Mouse (Mus musculus) heart, embryonic 10.5 days (tissue): ENCODE measurements around the gene Gm28048. TPM values are rescaled to one million over a fixed set of nuclear protein-coding genes. Genes with fewer than 3 reads are reported as not detected.

Experiments
- DNase-seq: peaks from one replicate; pipeline ENCODE4 v3.0.0-alpha.2; 2017; ENCODE audit warnings: low spot score
- H3K27ac ChIP-seq: fragments of 300-500 bp; sonication (generic); 2 replicates; pipeline ENCODE4 v1.5.1; 2016; ENCODE audit warnings: mild to moderate bottlenecking
- H3K27me3 ChIP-seq: fragments of 300-500 bp; sonication (generic); 2 replicates; pipeline ENCODE4 v1.6.1; 2016; ENCODE audit warnings: mild to moderate bottlenecking; ENCODE audit not compliant: poor library complexity, insufficient read depth, severe bottlenecking
- H3K36me3 ChIP-seq: fragments of 300-500 bp; sonication (generic); 2 replicates; pipeline ENCODE4 v1.6.1; 2016; ENCODE audit warnings: mild to moderate bottlenecking, moderate library complexity
- H3K4me1 ChIP-seq: fragments of 300-500 bp; sonication (generic); 2 replicates; pipeline ENCODE4 v1.6.1; 2016; ENCODE audit warnings: mild to moderate bottlenecking
- H3K4me3 ChIP-seq: fragments of 300-500 bp; sonication (generic); 2 replicates; pipeline ENCODE4 v1.5.1; 2016; ENCODE audit warnings: mild to moderate bottlenecking, moderate library complexity
- H3K9me3 ChIP-seq: fragments of 300-500 bp; sonication (generic); 2 replicates; pipeline ENCODE4 v1.6.1; 2016; ENCODE audit warnings: mild to moderate bottlenecking, moderate library complexity
- WGBS: fragments of 180-500 bp; shearing (Covaris S2); methylation state at CpG from one replicate; pipeline ENCODE4 v1.1.7; 2016; 5-methylcytosine and 5-hydroxymethylcytosine counted together
- polyA plus RNA-seq: library from polyadenylated mRNA; unstranded; fragments of >200 nt; fragmentation: Nextera tagmentation; extraction: Ambion mirVana; gene quantifications from 2 replicates; pipeline ENCODE4 v1.2.1, GENCODE M21; 2016

The Gm28048 gene
- polyA plus RNA-seq, 1 experiment from 2014 or later, result 8.3 TPM

DNA sequence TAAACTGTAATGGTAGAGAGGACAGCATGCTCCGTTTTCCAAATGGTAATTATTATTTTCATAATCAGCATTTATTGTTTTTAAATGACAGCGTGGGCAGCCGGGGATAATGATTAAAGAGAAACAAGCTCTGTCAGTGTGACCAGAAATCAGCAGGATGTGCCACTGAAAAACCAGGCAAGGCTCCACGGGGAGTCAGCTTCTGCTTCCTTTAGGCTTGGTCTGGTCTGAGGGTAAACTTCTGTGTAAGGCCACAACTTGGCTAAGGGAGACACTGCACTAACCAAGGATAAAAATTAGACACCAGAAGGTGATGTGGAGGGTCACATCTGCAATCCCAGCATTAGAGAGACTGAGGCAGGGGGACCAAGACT lies 109.6 kb downstream of the Gm28048 start:
- WGBS, result 50% methylated on average over 4 of the region's 4 CpGs
- Histone ChIP-seq H3K4me1 (no peaks in the 10 kb centered on the region), H3K27ac (peak overlapping the region; percentile 25; the same call in 1 of the 2 replicates), H3K4me3 (no peak overlapping the region), H3K36me3 (no peaks in the 10 kb centered on the region), H3K27me3 (no peaks in the 10 kb centered on the region), H3K9me3 (no peaks in the 10 kb centered on the region)
- no peak for DNase-seq

DNA sequence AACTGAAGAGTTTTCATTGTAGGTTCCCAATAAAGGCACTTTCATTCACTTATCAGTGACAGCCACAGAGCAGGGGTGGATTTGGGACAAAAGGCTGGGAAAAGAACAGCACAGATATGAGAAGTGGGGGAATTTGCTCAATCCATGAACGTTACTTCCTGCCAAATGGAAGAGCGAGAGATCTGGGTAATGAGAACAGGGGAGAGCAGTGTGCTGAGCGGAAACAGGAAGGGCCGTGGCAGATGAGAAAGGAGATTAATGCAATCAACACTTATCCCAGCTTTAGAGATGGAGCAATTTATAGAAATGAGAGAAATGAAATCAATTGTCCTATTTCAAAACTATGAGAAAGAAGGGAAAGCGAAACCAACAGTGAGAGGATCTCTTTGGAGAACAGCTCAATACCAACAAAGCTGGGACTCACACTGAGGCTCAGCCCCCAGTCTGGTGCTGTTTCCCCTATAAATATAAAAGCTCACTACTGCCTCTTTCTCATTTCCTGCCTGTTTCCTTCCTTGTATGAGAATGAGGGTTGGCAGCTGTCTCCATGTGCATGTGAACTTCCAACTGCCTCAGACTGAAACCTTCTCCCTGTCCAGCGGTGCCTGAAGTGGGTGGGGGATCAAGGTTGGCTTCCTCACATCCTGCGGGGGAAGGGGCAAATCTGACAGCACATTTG lies 110.1 kb downstream of the Gm28048 start:
- Histone ChIP-seq H3K27ac (peak overlapping the region; percentile 25; the same call in 1 of the 2 replicates), H3K27me3 (no peaks in the 10 kb centered on the region), H3K4me3 (no peak overlapping the region), H3K36me3 (no peaks in the 10 kb centered on the region), H3K4me1 (no peaks in the 10 kb centered on the region), H3K9me3 (no peaks in the 10 kb centered on the region)
- WGBS, result 51% methylated on average over 7 of the region's 7 CpGs
- no peak for DNase-seq

GRCm38 (mm10) chr11:22868582-22868981 lies 113.3 kb downstream of the Gm28048 start:
- WGBS, result 81% methylated on average over 8 of the region's 8 CpGs
- H3K9me3 ChIP-seq, result no peaks in the 10 kb centered on the region
- H3K4me3 ChIP-seq, result no peak overlapping the region
- no peak for DNase-seq
- no peaks in the 10 kb centered on the region for H3K36me3 ChIP-seq
- peaks cover 9% of the 10 kb centered on the region; the same call in 1 of the 2 replicates for H3K27me3 ChIP-seq
- no peaks in the 10 kb centered on the region for H3K4me1 ChIP-seq
- no peak overlapping the region for H3K27ac ChIP-seq

- no peak for DNase-seq
- H3K4me3 ChIP-seq, result no peak overlapping the region
- H3K27me3 ChIP-seq, result peaks cover 15% of the 10 kb centered on the region; the same call in 1 of the 2 replicates
- H3K36me3 ChIP-seq, result no peaks in the 10 kb centered on the region
- no peaks in the 10 kb centered on the region for H3K9me3 ChIP-seq
- WGBS, result 86% methylated on average over 5 of the region's 5 CpGs
- no peak overlapping the region for H3K27ac ChIP-seq
- H3K4me1 ChIP-seq, result no peaks in the 10 kb centered on the region
Measured at GRCm38 (mm10) chr11:22867691-22868090, 114.2 kb downstream of the Gm28048 start.

DNA sequence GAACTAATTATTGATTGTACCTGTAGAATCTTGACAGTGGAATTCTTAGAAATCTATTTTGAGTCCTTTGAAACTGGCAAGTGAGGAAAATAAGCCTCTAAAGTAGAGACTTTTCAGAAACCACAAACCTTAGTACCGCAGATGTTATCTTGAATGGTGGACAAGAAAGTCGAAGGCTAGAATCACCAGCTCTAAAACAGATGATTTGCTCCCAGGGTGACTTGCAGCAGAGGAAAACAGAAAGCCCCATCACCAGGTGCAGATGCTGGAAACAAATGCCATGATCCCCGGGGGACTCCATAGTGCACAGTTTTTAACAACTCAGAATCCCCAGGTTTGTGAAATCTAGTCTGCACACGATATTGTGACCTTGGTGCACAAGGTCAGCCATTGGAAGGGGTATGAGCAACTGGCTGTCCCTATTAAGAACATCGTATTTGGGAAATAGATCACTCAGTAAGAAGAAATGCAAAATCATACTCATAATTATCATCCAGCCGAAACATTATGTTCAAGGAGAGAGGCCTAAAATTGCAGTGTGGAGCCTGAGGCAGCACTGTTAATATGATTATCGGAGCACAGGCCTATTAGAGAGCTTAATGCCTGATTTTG lies 116.1 kb downstream of the Gm28048 start:
- Histone ChIP-seq H3K4me3 (no peak overlapping the region), H3K4me1 (no peaks in the 10 kb centered on the region), H3K36me3 (no peaks in the 10 kb centered on the region), H3K9me3 (no peaks in the 10 kb centered on the region), H3K27ac (no peak overlapping the region), H3K27me3 (peaks cover 31% of the 10 kb centered on the region)
- DNase-seq, result no peak
- WGBS, result 82% methylated on average over 7 of the region's 7 CpGs

DNA sequence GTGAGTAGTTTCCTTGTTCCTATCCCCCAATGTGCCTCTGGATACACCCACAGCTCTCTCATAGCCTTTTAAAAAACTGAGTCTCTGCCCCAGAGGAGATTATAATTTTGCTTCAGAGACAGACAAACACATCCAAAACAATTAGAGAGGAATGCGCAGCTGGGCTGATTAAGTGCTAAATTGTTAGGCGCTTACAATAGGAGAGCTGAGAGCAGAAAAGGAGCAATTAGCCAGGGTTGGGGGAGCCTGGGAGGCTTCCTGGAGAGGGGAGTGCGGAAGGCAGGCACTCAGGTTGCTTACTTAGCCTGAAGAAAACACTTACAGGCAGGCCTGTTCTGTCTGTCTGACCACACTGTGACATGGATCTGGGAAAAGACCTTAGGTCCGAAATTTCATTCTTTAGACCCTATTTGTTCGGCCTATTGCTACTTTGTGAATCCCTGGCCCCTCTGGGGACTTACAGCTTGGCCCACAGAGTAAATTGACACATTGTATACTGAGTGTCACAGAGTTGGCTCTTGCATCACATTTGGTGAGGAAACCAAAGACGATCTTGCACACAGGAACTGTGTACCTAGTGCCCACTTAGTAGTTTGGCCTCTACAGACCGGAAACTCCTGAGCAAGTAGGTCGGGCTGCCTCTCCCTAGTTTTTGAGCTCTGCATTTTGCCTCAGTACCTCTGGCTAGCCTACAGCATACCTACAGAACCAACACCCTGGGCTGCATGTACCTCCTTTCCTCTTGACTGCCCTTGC lies 117.4 kb downstream of the Gm28048 start:
- Histone ChIP-seq H3K9me3 (no peaks in the 10 kb centered on the region), H3K4me1 (peaks cover 10% of the 10 kb centered on the region), H3K27ac (no peak overlapping the region), H3K4me3 (no peak overlapping the region), H3K27me3 (peaks cover 31% of the 10 kb centered on the region), H3K36me3 (no peaks in the 10 kb centered on the region)
- DNase-seq, result no peak
- WGBS, result 61% methylated on average over 8 of the region's 8 CpGs

DNA sequence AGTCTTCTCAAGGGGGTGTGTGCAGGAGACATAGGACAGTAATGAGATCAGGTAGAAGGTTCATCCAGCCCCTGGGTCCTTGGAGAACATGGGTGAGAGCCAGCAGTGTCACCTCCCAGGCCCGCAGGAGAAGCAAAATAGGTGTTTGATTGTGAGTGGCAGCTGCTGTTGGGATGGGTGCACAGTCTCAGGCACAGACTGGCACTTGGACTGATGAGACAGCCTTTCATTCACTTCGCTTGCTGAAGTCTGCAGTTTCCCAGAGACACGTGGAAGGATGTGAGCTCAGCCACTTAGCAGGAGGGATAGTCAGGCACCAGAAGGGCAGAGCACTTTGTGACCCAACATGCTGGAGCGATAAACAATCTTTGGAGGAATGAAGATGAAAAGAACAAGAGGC lies 118.3 kb downstream of the Gm28048 start:
- no peak overlapping the region for H3K4me3 ChIP-seq
- peaks cover 36% of the 10 kb centered on the region for H3K27me3 ChIP-seq
- H3K9me3 ChIP-seq, result no peaks in the 10 kb centered on the region
- 33% methylated on average over 4 of the region's 4 CpGs for WGBS
- H3K36me3 ChIP-seq, result no peaks in the 10 kb centered on the region
- H3K4me1 ChIP-seq, result peaks cover 17% of the 10 kb centered on the region
- H3K27ac ChIP-seq, result no peak overlapping the region
- DNase-seq, result no peak

GRCm38 (mm10) chr11:22861315-22861714 lies 120.6 kb downstream of the Gm28048 start:
- Histone ChIP-seq H3K27ac (no peak overlapping the region), H3K9me3 (no peaks in the 10 kb centered on the region), H3K27me3 (peaks cover 59% of the 10 kb centered on the region), H3K4me1 (peaks cover 26% of the 10 kb centered on the region), H3K4me3 (no peak overlapping the region), H3K36me3 (no peaks in the 10 kb centered on the region)
- WGBS, result 76% methylated on average over 4 of the region's 4 CpGs
- DNase-seq, result no peak

GRCm38 (mm10) chr11:22860335-22861227 lies 121.3 kb downstream of the Gm28048 start, which contains the start of gene B3gnt2:
Gene B3gnt2, minus strand, starts transcription at chr11:22860961.
- DNase-seq, result peak; percentile 79
- 5% methylated on average over 41 of the region's 41 CpGs for WGBS
- Histone ChIP-seq H3K36me3 (no peaks in the 10 kb centered on the region), H3K27me3 (peaks cover 59% of the 10 kb centered on the region), H3K4me1 (peaks cover 26% of the 10 kb centered on the region), H3K27ac (peak within 1 kb of the TSS; percentile 90), H3K9me3 (no peaks in the 10 kb centered on the region), H3K4me3 (peak within 1 kb of the TSS; percentile 83)

DNA sequence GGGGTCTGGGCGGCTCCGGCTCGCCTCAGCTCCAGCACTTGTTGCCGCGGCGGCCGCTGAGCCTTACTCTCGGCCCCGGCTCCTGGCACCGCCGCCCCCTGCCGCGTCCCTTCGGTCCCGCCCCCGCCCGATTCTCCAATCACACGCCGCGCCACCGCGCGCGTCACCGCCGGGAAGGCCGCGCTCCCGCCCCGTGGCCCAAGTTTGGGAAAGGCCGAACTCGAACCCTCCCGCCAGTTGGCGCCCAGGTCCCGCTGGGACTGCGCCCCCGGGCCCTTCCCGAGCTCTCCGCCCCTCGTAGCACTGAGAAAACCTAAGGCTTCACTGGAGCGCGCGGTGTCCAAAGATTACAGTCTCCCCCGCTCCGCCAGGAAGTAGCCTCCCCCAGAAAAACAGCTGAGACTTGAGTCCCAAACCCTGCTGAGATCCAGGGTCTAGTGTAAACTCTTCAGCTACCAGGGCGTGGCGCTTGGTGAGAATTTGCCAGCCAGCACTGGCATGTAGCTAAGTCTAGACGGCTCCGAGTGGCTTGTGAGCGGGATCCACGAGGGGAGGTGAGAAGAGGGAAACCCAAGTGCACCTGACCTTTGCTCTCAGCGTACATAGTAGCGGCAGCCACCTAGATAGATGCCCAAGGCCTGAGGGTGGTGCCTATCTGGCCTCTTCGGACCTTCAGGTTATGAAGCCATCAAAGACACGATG lies 122.1 kb downstream of the Gm28048 start:
- DNase-seq, result peak; percentile 94
- Histone ChIP-seq H3K4me1 (peaks cover 26% of the 10 kb centered on the region), H3K27ac (peak overlapping the region; percentile 90), H3K9me3 (no peaks in the 10 kb centered on the region), H3K4me3 (peak overlapping the region; percentile 83), H3K36me3 (no peaks in the 10 kb centered on the region), H3K27me3 (peaks cover 56% of the 10 kb centered on the region)
- WGBS, result under 1% methylated on average over 44 of the region's 55 CpGs

GRCm38 (mm10) chr11:22859301-22859632 lies 122.6 kb downstream of the Gm28048 start:
- DNase-seq, result peak; percentile 78
- WGBS, result 0% methylated on average over 25 of the region's 41 CpGs
- H3K4me1 ChIP-seq, result peaks cover 26% of the 10 kb centered on the region
- no peaks in the 10 kb centered on the region for H3K36me3 ChIP-seq
- H3K9me3 ChIP-seq, result no peaks in the 10 kb centered on the region
- H3K27me3 ChIP-seq, result peaks cover 52% of the 10 kb centered on the region
- peak overlapping the region; percentile 83 for H3K4me3 ChIP-seq
- H3K27ac ChIP-seq, result peak overlapping the region; percentile 90
